Mouse (Mus musculus): ENCODE measurements around the gene Add3. TPM values are rescaled to one million over a fixed set of nuclear protein-coding genes. Genes with fewer than 3 reads are reported as not detected.
A peak's percentile ranks its signal among the peaks of the same experiment; 100 is the strongest.
"Not testable (repeated sequence)": the region's sequence is repeated elsewhere in the genome, so short reads cannot be mapped to it uniquely, and the experiment has no call there.

Gene Add3
- total RNA-seq, 4 experiments from 2014 or later: 121 to 162 (median 144) TPM

DNA sequence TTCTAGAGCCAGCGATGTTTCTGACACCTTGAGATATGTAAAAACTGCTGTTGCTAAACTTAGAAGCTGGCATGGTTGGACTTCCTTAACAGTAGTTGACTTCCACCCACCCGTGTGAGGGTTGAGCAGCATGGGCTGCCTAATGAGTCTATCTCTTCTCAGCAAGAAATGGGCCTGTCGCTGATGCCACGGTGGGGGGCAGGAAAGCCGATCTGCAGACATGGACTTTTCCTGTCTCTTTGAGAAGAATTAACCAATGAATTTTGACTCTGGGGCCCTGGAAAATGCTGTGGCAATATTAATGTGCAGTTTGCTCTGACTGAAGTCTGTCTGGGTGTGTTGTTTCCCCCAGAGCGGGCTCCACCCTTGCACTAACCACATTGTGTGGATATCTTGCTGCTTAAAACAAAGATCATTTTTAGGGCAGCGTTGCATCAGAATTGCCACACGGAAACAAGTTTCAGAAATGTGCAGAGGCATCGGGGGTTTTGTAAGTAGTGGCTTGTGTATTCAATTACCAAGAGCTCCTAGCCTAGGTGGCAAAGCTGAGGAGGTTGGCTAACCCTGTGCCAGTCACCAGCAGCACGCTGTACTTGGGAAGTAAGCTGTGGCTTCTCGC is 53.8 kb downstream of the Add3 start:
- DNase-seq (ENCODE audit: low spot score in 2 of 2): no peak

DNA sequence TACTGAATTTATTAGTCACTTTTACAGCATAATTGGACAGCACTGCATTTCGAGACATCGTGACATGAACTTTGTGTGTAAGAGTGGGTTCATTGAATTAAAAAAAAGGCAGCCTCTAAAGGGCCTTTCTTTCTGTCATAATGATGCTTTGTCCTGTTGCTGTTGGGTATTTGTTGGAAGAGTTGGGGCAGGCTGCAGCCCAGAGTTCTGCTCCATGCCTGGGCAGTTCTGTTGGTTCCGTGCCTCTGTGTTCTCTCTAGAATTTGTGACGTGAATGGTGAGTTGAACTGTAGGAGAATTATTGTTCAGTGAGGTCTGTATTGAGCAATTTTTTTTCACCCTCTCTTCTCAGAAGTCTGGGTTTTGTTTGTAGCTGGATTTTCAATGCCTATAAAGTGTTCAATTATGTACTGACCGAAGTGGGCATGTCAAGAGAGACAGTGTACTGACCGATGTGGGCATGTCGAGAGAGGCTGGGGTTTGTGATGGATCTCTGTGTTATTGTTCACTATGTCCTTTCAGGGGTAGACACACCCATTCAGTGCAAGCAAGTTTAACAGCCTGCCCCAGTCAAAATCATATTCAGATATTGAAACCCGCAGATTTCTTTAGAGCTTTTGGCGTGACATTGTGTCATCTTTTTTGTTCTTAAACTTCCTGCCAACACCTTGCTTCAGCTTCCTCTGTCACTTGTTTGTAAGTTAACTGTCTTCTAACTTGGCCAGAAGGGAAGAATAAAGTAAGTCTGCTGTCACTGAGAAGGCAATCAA is 54.7 kb downstream of the Add3 start:
- DNase-seq (ENCODE audit: low spot score in 2 of 2): no peak

DNA sequence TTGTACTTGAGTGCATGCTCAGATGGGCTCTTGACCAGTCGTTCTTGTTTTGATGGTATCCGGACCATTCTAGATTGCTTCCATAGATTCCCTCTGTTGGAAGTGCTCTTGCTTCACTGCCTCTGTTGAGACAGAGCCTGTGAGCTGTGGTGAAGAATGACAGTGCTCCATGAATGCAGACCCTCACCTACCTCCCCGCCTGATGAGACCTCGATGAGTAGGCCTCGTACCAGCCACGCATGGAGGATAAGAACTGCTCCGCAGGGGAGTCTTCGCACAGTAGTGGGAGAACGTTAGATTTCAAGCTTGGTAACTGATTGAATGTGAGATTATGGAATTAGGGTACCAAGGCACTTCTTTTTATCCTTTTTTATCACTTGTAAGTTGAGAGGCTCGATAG is 56.7 kb downstream of the Add3 start:
- DNase-seq (ENCODE audit: low spot score in 2 of 2): no peak

DNA sequence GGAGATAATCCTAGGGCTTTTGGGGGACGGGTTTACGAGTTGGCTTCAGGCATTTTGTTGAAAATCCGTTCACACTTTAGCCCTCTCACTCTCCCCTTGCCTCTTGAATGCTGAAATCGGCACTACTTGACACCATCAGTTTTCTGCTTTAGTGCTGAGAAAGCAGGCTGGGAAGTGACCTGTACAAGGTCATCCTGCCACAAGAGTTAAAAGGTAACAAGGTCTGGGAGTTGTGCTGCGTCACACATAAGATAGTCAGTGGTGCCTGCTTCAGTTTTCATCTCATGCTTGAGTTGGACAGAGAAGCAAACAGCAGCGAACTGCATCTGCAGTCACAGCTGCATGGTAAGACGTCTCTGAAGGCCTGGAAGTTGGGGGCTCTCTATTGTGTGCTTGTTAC is 57.5 kb downstream of the Add3 start:
- no peak for DNase-seq (ENCODE audit: low spot score in 2 of 2)

DNA sequence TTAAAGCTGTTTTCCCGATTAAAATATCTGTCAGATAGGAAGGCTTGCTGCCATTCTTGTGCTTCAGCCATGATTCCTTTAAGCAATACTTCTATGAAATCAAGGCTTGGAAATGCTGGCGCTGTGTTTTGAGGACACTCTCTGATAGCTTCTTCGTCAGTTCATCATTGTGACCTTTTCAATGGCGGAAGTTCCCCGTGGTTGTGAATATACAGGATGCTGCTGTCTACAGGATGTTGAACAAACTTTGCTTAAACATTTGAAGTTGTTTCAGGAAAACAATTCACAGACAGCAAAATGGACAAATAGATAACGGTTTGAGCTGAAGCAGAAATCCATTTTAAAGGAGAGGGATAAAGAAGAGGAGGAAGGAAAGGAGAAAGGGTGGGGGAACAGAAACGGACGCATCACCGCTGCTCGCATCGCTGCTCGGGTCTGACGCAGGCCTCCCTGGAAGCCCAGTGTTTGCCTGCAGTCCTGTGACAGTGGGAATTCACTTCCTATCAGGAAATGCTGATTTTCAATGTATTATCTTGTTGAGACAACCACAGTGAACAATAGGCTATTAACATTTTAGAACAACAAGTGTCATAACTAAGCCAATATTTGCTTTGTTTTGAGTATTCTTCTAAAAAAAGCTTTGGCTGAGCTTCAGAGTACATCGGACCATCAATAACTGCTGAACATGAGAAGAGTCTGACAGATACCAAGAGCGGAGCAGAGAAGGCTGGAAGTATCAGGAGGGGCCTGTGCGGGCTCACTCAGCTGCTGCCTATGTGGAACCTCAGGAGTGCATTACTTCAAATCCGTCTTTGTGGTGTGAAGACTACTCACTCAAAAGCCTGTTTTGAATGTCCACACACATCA is 58.7 kb downstream of the Add3 start:
- no peak for DNase-seq (ENCODE audit: low spot score in 2 of 2)

DNA sequence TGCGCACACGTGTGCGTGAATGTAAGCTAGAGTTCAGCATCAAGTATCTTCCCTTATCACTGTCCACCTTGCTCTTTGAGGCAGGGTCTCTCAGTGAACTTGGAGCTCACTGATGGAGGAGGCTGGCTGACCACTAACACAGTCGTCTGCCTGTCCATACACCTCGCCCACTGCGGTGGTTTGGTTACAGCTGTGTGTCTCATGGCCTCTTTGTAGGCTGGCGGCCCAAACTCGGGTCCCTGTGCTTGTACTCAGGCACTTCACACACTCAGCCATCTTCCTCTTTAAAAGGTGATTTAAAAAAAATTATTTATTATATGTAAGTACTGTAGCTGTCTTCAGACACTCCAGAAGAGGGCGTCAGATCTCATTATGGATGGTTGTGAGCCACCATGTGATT is 59.5 kb downstream of the Add3 start:
- no peak for DNase-seq (ENCODE audit: low spot score in 2 of 2)

DNA sequence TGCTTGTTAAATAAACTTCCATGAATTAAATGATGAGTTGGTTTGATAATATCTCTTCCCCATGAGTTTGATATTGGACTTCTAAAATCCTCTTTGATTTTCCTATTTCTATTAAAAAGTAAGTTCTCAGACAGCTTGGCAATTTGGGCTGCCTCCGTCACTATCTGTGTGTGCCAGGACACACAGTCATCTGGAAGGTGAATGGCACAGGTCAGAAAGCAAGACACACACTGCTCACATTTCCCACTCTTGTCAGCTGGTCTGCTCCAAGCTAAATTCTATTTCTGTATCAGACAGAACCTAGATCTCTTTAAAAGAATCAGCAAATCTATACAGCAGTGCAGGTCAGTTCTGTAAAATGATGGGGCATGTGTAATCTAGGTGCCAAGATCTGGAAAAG is 61.9 kb downstream of the Add3 start:
- DNase-seq (ENCODE audit: low spot score in 2 of 2): no peak

DNA sequence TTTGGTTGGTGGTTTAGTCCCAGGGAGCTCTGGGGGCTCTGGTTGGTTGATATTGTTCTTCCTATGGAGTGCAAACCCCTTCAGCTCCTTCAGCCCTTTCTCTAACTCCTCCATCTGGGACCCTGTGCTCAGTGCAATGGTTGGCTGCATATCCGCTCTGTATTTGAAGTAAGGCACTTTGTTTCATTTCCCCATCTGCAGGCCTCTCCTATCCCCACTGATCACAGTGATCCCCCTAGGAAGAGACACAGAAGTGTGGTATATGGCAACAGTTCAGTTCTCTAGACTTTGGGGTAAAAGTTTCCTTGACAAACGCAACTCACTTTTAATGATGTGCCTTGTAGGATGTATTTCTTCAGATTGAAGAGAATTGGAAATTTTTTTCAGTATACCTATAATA is 66.7 kb downstream of the Add3 start:
- no peak for DNase-seq (ENCODE audit: low spot score in 2 of 2)

DNA sequence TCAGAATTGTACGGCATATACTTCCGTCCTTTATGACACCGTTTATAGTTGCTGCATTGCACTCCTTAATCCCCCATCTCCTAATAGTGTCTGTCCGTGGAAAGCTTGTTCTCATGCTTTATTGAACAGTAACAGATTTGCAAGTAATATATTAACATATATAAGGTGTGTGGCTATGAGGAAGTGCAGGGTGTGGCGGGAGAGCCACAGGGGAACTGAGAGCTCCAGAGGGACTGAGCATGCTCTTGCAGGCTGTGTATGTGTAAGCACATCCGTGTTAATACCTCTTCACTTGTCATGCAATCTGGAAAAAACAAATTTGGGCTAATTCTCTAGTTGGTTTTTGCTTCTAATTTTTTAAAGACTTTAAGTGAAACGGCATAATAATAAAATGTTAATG is 68.6 kb downstream of the Add3 start:
- DNase-seq (ENCODE audit: low spot score in 2 of 2): no peak

DNA sequence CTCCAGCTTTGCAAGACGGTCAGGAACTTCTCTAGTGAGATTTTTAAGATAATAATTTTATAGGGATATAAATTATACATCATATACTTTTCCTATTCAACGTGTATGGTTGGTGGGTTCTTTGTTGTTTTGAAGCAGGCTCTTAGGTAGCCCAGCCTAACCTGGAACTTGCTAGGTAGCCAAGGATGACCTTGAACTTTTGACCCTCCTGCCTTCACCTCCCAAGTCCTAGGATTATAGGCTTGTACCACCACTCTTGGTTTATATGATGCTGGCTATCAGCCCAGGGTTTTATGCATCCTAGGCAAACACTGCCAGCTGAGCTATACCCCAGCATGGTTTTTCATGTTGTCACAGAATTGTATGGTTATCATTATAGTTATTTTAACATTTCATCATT is 70.0 kb downstream of the Add3 start:
- no peak for DNase-seq (ENCODE audit: low spot score in 2 of 2)

DNA sequence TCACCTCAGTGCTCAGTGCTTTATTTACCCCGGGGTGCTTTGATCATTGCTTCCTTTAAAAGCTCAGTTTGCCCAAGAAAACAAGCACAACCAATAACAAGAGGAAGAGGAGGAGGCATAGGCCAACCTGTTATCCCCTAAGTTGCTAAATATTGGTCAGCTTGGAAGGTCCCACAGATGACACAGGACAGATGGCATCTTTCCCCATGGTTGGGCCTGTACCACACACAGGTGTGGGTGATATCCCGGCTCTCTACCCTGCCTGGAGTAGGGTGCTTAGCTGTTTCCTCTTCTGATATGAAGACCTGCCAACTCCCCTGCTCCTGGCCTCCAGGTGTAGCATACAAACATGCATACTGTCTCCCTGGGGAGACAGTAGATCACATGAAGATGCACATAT is 75.1 kb downstream of the Add3 start:
- DNase-seq (ENCODE audit: low spot score in 2 of 2): no peak

DNA sequence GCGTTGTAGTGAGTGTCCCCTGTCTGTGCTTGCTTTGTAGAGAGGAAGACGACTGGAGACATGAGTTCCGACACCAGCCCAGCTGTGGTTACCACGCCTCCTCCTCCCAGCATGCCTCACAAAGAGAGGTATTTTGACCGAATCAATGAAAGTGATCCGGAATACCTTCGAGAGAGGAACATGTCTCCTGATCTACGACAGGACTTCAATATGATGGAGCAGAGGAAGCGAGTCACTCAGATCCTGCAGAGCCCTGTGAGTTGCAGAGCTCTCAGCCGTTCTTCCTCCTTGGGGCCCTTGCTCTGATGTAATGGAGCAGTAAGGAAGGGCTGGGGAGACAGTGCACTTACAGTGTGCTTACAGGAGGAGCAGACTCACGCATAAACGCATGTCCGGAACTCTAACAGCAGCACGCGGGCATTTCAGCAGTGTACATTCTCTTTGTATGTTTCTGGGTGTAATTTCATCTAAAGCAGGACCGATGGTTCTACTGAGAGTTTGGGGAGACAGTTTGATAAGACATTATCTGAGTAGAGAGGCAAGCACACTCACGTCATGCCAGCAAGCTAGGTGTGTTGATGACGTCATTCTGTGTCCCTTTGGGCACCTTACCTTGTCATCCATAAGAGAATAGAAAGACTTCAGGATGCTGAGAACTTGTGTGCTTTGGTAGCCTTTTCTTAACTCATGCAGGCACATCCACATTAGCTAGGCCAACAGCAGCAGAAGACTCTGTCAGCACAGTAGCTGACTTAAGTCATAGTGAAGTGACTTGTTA is 76.7 kb downstream of the Add3 start:
- no peak for DNase-seq (ENCODE audit: low spot score in 2 of 2)

DNA sequence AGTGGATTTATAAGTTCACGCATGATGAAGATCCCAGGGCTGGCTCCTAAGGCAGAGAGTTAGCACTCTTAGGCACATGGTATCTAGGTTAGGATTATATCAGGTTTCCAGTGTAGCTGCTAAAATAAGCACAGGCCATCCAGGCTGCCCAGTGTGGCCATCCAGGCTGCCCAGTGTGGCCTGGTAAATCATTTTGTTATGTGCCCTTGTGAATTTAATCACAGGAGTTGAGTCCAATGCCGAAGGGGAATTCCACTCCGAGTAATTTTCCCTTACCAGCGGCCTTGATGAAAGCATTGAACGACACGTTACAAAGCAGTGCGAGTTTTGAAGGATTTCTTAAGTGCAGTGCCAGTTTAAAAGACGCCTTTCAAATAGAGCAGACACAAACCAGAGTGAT is 77.6 kb downstream of the Add3 start:
- no peak for DNase-seq (ENCODE audit: low spot score in 2 of 2)

DNA sequence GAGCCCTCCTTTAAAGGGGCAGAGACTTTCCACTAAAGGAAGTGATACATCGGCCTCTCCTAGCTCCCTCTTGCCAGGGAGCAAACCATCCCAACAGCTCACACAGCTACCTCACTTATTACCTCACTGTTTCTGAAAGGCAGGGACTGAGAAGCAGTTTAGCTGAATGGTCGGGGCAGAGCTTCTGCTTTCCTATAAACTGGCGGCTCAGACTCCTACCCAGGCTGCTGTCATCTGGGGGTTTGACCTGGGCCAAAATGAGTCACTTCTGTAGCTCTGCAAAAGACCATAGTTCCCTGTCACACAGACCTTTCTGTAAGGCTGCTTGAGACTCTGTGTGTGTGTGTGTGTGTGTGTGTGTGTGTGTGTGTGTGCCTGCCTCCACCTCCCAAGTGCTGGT is 79.1 kb downstream of the Add3 start:
- no peak for DNase-seq (ENCODE audit: low spot score in 2 of 2)

DNA sequence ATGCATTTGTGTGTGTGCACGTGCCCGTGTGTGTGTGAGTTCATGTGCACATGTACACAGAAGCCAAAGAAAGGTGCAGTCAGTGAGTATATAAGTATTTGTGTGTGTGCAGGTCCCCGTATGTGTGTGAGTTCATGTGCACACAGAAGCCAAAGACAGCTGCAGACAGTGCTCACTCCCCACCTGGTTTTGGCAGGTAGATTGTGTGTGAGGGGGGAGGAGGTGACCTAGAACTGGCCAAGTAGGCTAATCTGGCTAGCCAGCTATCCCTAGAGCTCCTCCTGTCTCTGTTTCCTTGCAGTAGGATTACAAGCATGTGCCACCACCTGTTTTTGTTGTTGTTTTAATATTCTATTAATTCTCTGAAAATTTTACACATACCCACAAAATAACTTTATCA is 80.9 kb downstream of the Add3 start:
- DNase-seq (ENCODE audit: low spot score in 2 of 2): no peak

DNA sequence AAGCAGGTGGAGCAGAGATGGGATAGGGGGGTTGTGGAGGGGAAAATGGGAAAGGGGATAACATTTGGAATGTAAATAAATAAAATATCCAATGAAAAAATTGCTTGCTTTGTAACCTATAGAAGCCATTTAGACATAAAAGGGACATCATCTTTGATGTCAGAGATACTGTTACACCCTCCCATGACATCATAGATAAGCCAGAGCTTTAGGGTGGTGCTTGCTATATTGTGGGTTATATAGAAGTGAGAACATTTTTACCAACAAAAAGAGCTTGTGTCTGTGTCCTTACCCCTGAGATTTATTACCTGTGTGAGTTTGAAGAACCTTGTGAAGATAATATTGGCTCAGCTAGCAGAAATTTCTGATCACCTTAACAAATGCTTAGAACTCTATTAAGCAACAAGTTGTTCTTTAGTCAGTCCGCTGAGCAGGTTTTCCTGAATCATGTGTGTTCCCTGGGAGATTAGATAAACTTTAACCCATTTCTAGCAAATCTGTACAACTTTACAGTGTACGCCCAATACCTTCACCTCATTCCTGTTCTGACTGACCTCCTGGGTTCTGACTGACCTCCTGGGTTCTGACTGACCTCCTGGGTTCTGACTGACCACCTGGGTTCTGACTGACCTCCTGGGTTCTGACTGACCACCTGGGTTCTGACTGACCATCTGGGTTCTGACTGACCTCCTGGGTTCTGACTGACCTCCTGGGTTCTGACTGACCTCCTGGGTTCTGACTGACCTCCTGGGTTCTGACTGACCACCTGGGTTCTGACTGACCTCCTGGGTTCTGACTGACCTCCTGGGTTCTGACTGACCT is 85.2 kb downstream of the Add3 start:
- DNase-seq (ENCODE audit: low spot score in 2 of 2): not testable (repeated sequence)

DNA sequence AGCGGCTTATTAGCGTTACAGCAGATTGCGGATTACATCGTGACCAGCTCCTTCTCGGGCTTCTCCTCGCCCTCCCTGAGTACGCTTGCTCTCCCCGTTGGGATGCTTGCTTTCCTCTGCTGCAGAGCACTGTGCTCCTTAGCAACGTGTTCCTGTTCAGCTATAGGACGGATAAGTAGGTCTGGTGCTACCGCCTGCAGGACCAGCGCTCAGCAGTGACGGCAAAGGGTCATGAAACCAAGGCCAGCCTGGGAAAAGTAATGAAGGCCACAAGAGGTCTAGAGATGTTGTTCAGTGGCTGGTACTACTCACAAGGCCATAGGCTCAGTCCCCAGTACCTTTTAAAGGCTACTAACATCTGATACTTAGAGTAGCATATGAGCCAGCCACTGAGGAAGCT is 86.4 kb downstream of the Add3 start:
- DNase-seq (ENCODE audit: low spot score in 2 of 2): no peak

DNA sequence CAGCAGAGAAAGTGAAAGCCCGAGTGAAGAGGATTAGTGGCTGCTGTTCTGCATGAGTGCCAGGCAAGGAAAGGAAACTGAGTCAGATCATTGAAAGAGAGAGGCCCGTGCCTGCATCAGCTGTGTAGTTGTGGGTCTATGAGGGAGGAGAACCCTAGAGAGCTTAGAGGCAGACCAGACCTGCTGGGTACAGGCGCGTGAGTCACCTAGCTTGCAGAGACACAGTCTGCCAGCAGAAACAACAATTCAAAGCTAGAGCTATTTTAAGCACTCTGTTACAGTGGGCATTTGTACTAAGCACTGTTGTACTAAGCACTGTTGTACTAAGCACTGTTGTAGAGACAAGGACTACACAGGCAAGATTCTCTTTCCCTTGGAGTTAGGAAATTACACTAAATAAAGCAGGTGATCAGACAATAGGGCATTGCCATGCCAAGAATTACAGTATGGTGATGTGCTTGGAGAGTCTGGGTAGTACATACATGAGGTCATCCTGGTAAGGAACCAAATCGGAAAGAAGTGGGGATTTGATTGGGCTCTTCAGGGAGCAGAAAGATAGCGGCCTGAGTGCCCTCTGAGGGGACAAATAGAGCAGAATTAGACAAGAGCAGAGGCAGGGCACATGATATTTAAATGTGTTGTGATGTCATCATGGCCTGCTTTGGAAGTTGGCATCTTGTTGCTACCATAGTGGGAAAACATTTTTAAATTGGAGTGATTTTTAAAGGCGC is 88.0 kb downstream of the Add3 start:
- DNase-seq (ENCODE audit: low spot score in 2 of 2): peak in 1 of 2 experiments; percentile 32

DNA sequence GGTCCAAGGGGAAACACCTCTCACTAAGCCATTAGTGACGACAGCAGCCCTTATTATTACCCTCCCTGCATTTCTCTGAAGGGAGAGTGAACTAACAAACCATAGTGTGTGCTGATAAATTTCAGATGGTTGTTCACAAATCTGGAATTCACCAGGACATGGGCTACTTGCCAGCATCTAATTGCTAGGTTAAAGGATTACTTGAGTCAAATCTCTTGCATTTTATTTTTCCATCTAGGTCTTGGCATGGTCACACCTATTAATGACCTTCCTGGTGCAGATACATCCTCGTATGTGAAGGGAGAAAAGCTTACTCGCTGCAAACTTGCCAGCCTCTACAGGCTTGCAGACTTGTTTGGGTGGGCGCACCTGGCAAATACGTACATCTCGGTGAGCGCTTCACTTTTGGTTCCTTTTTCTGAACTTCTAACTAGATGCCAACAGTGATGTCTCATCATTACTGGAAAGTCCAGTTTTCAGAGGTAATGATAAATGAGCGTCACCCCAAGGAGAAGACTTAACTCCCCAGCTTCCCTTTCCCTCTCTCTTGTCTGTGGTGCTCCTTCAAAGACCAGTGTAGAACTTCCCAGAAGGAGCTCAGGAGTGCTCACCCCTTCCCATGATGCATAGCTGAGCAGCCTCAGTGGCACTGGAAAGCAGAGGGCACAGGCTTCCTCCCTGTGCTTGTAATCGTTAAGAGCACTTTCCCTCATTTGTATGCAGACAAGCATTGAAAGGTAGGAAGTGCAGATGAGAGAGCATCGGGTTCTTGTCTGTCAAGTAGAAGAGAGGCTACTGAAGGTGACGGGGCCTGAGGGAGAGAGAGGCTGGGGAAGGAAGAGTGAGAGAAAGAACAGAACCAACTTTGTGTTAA is 90.9 kb downstream of the Add3 start:
- DNase-seq (ENCODE audit: low spot score in 2 of 2): no peak
